Mouse (Mus musculus) testis, adult 2 months (tissue): ENCODE results near the gene D10Wsu102e.

Experiments used
- CTCF ChIP-seq: fragments of 200-500 bp; IDR thresholded peaks from 2 replicates; pipeline ENCODE4 v1.5.1; 2012; ENCODE audit warnings: low read depth, mild to moderate bottlenecking, inconsistent platforms, low read length, moderate library complexity; ENCODE audit not compliant: control insufficient read depth, insufficient read depth, insufficient replicate concordance
- POLR2A ChIP-seq: fragments of 200-500 bp; IDR thresholded peaks from 2 replicates; pipeline ENCODE4 v1.6.1; 2012; ENCODE audit warnings: low read depth, mild to moderate bottlenecking, inconsistent platforms, low read length, moderate library complexity; ENCODE audit not compliant: control insufficient read depth

- TF ChIP-seq CTCF (no peak), POLR2A (no peak)
These were observed 170.5 kb downstream of the D10Wsu102e start for GRCm38 (mm10) chr10:83530384-83530967.
